ENCODE assay signal across 8 mouse cellular contexts in the genomic region with DNA sequence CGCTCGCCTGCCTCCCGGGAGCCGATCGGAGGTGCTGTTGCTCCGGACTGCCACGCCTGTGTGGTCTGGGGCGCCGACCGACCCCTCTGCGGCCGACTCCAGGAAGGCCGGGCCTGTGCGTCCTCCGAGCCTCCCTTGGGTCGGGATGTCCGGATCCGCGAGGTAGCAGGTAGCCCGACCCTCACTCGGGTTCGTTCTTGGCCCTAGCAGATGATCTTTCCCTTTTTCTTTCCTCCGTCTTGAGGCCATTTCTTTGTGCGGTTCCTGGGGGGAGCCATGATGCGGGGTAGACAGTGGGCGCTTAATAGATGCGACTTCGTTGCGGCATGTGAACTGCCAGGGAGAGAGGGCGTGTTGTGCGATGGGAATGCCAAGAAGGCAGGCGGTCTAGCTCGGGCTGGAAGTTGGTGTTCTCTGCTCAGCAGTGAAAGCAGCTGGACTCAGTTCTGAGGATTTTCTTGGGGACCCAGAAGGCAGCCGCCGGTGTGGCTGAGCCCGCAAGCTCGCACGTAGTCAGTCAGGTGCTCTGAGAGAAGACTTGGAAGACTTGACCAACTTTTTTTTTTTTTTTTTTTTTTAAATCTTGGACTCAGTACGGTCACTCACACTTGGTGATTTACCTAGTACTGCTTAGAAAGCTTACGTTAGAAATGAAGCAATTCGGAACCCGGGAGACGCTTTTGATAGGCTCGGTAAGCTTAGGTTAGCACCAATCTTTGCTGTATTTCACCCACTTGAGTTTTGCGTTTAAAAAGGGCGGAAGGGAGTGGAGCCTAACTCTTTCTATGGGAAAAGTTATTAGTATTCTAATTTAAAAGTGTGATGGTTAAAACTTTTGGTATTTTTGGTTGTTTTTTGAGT. TPM values are rescaled to one million over a fixed set of nuclear protein-coding genes. Genes with fewer than 3 reads are reported as not detected.
DNase-seq lines count a peak whose midpoint lies in the region; ATAC-seq lines count a peak whose summit lies in the region.

No protein-coding gene starts in this region.

- intact Hi-C loops in heart, postnatal 14 days (cut with DNase I): loop anchor here (10.0 kb wide), 1 partner anchor 142 kb away; no protein-coding TSS in a partner anchor

- 1% methylated on average over 46 of the region's 46 CpGs for WGBS in embryonic facial prominence, embryonic 13.5 days

- H3K27ac ChIP-seq in embryonic facial prominence, embryonic 13.5 days: peak overlapping the region; percentile 77

- H3K4me2 ChIP-seq in embryonic facial prominence, embryonic 13.5 days: peak overlapping the region; percentile 67

- H3K9ac ChIP-seq in embryonic facial prominence, embryonic 13.5 days: peak overlapping the region; percentile 92

- no peaks in the 10 kb centered on the region for H3K9me3 ChIP-seq in embryonic facial prominence, embryonic 13.5 days

- 0 out of 2 replicates have a peak, but pooled peaks cover 3% of the 10 kb centered on the region for H3K4me1 ChIP-seq in embryonic facial prominence, embryonic 13.5 days

- peak; percentile 4 for ATAC-seq in embryonic facial prominence, embryonic 13.5 days (ENCODE audit: insufficient number of reproducible peaks, insufficient read depth, low FRiP score, low TSS enrichment, low read depth)

- no peaks in the 10 kb centered on the region for H3K27me3 ChIP-seq in embryonic facial prominence, embryonic 13.5 days

- H3K4me3 ChIP-seq in embryonic facial prominence, embryonic 13.5 days: peak overlapping the region; percentile 90

- H3K36me3 ChIP-seq in embryonic facial prominence, embryonic 13.5 days: no peaks in the 10 kb centered on the region

- DNase-seq in gastrocnemius, adult 18-20 months (ENCODE audit: low spot score): peak; percentile 26
- DNase-seq in gastrocnemius, postnatal 25 days: no peak
- DNase-seq in MN1 (ENCODE audit: low spot score): peak; percentile 44
- DNase-seq in heart, postnatal 14 days: peak; percentile 33 to 36
- DNase-seq in layer of hippocampus, adult 9-11 months: peak; percentile 54
- peak; percentile 51 for DNase-seq in lung, postnatal 14 days
- peak; percentile 73 for DNase-seq in right cerebral cortex, postnatal 25 days

RNA-seq across cellular contexts. Expression of gene Kdm4c, which starts 10.2 kb away (rescaled TPM):
- total RNA-seq in gastrocnemius, adult 18-20 months (2021): 1 to 10 TPM; 7.6 to 8.3 TPM
- 1 to 10 TPM; 6.5 to 9.0 TPM for total RNA-seq in gastrocnemius, postnatal 25 days (2021)
- 14.3 and 17.7 TPM in 2 replicates for polyA plus RNA-seq in embryonic facial prominence, embryonic 13.5 days (2015; fragmentation: Nextera tagmentation; extraction: Ambion mirVana)
- total RNA-seq in heart, postnatal 14 days (2021): 10 to 100 TPM; 13.9 to 14.2 TPM
